Mouse (Mus musculus): ENCODE results near the gene Srgap3. TPM values are rescaled to one million over a fixed set of nuclear protein-coding genes. Genes with fewer than 3 reads are reported as not detected.

Gene Srgap3
- total RNA-seq, 2 experiments from 2014 or later = 0.81 to 1.0 TPM

- intact Hi-C loops (cut with DNase I) = no loop called here
- no peak for DNase-seq
Measured at GRCm38 (mm10) chr6:112823096-112823495, 124.0 kb downstream of the Srgap3 start.

- intact Hi-C loops (cut with DNase I) = no loop called here
- DNase-seq = no peak
Measured at GRCm38 (mm10) chr6:112820298-112820992, 126.6 kb downstream of the Srgap3 start.

DNA sequence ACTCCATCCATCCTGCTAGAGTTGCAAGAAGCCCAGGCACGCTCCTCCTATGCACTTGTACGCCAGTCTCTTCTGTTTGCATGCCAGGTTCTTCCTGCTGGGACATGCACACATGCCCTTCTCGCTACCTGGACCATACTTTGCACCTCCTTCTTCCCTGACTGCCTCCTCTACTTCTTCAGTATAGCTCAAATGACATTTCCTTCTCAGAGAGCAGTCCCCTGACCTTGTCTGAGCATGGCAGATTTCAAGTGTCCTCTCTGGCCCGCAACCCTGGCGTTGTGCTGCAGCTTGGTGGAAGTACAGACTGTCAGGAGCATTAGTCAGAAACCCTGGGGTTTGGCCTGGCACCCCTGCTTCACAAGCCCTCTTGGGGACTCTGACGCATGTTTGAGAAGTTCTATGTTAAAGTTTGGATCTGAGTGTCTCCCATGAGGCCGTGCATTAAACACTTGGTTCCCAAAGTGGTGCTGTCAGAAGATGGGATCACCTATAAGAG is 128.6 kb downstream of the Srgap3 start:
- no peak for DNase-seq
- intact Hi-C loops (cut with DNase I) = no loop called here

DNA sequence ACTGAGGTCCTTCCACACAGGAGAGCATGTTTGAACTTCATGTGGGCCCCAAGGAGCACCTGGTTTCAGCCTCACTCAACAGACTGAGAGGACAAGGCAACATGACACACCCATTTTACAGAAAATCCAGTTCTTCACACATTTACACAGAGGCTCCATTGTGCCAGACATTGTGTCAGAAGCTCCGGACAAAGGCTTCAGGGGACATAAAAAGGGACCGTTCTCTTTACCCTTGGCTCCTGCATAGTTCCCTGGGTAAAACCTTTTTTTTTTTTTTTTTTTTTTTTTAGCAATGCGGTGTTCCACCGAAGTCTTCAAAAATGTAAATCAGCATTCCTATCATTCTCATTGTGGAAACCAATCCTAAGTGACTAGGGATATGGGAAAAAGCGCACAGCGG is 131.5 kb downstream of the Srgap3 start:
- no peak for DNase-seq
- intact Hi-C loops (cut with DNase I) = no loop called here

DNA sequence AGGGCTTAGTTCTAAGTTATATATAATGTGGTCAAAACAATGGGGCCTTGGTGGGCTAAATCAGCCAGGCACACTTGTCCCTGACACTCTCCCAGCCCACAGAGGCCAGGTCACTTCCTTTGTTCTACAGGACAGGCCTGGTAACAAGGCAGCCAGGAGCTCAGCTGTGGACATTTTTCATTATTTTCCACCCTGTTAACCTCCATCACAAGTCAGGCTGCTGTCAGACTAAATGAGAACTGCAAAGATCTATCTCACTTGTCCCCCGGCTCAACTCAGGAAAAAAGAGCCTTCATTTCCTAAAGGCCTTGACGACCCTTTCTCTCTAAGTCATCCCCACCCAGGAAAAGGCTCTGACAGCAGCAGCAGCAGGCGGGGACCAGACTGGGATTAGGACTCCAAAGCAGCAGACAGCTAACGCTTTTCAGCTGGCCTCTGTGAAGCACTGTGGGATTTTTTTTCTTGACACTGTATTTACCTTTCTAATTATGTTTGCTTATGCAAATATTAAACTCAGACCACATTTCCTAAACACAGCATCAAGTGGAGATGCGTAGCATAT is 132.5 kb downstream of the Srgap3 start:
- DNase-seq = no peak
- intact Hi-C loops (cut with DNase I) = no loop called here

DNA sequence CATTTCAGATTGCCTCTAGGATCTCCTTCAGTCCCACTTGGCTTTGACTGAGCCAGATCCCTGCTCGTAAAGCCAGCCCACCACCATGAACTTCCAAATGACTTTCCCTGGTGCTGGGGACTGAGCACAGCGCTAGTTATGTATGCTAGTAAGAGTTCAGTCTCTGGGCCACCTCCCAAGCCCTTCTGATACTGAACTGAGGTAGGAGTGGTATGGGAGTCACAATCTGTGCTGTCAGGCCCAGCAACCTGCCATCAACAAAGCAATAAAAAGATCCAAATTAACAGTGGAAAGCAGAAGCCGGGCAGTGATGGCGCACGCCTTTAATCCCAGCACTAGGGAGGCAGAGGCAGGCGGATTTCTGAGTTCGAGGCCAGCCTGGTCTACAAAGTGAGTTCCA is 134.2 kb downstream of the Srgap3 start:
- intact Hi-C loops (cut with DNase I) = no loop called here
- no peak for DNase-seq

DNA sequence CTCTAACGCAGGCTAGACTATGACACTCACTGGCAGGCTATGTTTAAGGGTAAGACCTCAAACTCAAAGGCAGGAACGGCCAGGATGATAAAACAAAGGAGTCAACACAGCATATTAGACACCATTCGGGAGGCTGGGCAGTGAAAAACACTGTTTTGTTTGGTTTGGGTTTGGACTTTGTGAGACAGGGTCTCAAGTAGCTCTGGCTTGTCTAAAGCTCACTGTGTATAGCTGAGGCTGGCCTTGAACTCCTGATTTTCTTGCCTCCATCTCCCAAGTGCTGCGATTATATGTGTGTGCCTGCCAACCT is 136.6 kb downstream of the Srgap3 start:
- intact Hi-C loops (cut with DNase I) = no loop called here
- DNase-seq = no peak

DNA sequence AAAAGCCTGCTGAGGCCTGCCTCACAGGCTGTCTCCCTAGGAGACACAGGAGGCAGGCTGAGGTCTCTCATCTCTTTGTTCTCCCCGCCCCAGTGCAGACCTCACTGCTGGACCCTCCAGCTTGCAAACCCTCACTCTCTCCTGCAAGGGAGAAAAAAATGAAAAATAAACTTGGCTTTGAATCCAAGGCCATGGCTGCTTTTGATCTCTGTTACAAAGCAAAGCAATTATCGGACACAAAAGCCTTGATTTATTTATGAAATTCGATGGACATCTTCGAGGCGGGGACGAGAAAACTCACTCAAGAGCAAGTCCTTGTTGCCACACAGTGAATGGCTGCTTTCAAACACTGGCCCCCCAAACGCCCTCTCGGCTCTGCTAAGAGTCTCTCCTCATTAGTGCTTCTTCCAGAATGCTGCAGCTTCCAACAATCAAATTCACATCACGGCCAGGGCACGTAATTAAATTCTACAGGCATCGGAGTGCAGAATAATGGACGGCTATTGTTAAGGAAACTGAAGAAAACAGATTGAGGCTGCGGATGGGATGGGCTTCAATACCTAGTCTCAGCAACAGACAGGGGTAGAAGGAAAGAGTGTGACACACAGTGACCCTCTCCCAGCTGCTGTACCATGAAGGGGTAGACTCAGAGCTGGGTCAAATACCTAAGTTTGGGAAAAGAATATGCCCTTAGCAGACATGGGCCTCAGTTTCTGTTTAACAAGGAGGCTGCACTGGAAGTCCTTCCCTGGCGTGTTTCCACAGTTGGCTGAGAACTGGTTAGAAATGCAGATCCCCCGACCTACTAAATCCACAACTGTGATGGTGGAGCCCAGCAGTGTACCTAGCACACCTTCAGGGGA is 137.2 kb downstream of the Srgap3 start:
- no peak for DNase-seq
- intact Hi-C loops (cut with DNase I) = no loop called here

DNA sequence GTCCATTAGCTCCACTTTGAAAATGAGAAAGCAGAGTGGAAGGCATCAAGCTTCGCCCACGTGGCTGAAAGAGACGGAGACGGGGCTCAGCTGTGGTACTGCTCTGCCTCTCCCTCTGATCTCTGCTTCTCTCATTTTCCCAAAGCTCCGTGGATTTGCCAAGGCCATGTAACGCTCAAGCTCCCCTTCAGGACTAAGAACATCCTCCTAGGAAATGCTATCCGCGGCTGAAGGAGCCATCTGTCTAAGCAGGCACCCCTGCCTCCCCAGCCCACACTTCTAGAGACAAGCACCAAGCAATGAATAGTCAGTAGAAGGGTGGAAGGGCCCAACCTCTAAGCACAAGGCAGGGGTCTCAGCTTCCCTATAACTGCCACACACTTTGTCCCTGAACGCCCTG is 138.3 kb downstream of the Srgap3 start:
- intact Hi-C loops (cut with DNase I) = no loop called here
- no peak for DNase-seq

DNA sequence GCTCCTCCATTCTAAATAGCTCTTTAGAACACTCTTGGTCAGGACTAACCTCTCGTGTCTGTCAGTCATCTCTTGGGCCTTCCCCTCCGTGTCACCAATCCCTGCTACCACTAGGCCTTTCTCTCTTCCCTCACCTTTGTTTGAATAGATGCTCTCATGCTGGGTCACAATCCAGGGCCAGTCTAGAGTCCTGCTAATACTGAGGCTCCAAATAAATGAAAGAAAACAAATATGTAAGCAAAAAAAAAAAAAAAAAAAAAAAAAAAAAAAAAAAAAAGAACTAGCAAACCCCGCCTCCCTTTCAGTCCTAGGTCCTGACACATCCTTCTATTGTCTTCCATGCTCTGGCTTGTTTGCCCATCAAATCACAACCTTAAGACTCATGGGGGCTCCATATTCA is 145.1 kb downstream of the Srgap3 start:
- DNase-seq = no peak
- intact Hi-C loops (cut with DNase I) = no loop called here

DNA sequence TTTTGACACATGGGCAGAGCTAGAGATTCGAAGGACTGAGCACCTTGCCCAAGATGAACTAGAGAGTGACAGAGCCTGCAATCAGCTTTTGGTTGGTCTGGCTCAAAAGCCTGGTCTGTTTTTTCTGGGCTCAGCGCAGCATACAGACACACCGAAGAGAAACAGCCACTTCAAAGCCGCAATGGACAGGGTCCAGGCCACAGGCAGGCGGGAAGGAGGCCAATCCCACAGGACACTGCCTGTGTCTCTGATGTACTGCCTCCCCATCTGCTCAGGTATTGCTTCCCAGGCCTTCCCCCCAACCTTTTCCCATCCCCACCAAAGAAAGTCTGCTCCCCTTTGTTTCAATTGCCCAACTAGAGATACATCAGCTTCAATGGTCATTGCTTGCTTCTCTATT is 148.7 kb downstream of the Srgap3 start:
- intact Hi-C loops (cut with DNase I) = no loop called here
- DNase-seq = no peak

DNA sequence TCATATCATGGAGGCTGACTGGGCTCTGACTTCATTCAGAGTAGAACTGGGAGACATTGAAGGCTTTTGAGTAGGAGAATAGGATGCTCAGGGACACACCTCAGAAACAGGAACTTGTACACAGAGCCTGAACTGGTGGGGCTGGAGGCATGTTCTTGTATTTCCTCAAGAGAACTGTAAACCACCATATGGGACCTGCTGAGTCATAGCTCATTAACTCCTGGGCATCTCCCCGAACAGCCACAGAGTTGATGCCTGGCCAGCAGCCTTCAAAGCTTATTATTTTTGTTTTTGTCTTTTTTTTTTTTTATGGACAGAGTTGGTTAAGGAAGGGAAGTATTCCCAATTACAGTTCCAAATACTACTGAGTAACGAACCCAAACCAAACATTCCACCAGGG is 150.5 kb downstream of the Srgap3 start:
- DNase-seq = no peak
- intact Hi-C loops (cut with DNase I) = no loop called here

GRCm38 (mm10) chr6:112793887-112794286 is 153.2 kb downstream of the Srgap3 start:
- intact Hi-C loops (cut with DNase I) = no loop called here
- DNase-seq = no peak

DNA sequence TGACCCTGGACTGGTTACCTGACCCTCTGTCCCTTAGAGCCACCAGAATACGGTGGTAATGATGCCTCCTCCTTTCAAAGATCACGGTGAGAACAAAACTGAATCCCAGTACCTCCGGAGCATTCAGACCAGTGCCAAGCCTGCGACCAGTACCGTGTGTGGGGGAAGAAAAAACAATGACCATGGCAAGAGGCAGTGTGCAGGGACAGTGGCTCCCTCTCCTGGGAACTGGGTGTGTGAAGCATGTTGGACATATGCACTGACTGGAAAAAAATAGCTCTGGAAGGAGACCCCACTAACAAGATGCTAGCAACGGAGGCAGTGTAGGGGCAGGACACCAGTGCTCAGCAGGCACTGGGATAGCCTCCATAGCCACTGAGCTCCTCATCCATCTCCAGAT is 157.2 kb downstream of the Srgap3 start:
- DNase-seq = no peak
- intact Hi-C loops (cut with DNase I) = loop anchor here (10.0 kb wide), 2 partner anchors 295 to 585 kb away; no protein-coding TSS in a partner anchor

DNA sequence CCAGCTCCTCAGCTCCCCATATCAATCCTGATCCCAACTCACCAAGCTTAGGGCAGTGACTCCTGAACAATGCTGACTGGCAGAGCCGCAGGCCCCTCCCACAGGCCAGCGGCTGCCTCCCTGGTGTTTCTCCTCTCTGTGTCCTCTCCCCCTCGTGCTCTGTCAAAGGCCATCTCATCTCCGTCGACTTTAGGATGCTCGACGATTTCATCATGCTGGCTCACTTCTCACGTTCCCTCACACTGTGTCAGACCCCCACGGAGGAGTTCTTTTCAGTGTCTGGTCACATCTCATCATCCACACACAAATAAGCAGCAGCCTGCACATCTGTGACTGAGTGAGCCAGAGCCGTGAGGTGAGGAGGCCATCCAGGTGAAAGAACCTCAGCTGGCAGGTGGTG is 158.4 kb downstream of the Srgap3 start:
- intact Hi-C loops (cut with DNase I) = loop anchor here (10.0 kb wide), 2 partner anchors 294 to 584 kb away; no protein-coding TSS in a partner anchor

DNA sequence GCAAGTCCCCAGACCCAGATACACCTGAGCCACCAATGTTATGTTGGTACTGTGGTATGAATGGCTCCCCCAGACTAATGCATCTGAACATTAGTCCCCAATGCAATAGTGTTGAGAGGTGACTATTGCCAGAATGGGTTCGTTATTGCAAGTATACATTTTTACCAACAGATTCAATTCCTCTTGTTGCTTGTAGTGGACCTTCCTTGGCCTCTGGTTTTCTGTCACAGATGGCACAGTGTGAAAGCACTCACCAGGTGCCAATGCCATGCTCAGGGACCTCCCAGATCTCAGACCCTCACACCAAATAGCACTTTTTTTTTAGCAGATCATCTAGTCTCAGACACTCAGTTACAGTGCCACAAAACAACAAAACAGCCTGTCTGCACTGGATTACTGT is 158.9 kb downstream of the Srgap3 start:
- intact Hi-C loops (cut with DNase I) = loop anchor here (10.0 kb wide), 2 partner anchors 293 to 583 kb away; no protein-coding TSS in a partner anchor
- DNase-seq = no peak

More for the DNA sequence above, 158.4 kb downstream of the Srgap3 start:
- DNase-seq = no peak

DNA sequence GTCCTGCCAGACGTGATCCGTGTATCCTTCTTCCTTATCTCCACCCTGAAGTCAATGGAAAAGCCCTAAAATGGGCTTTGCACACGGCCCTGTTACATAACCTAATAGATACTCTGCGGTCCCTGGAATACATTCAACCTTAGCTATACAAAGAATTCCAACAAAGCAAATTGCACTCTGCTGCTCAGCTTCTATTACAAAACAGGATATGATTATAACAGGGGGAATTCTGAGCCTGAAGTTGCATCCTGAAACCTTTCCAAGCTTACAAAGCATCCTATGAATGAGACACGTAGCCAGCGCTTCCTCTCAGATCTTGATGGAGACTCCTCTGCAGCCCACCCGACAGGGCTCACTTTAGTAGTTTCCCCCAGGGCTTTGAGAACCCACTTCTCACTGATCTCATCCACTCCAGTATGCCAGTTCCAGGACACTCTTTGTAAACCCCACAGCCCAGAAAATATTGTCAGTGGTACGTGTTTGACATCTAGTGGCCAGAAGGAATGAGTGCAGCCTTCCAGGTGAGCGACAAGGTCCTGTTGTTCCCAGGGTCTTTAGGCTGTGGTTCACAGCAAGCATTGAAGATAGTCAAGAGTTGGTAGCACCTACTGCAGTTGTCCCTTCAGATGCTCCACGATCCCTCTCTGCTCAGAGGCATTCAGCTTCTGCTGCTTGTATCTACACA is 165.5 kb downstream of the Srgap3 start:
- no peak for DNase-seq
- intact Hi-C loops (cut with DNase I) = loop anchor here (1.0 to 10.0 kb wide), 5 partner anchors 63 to 577 kb away; no protein-coding TSS in a partner anchor

- intact Hi-C loops (cut with DNase I) = no loop called here
- no peak for DNase-seq
Measured at GRCm38 (mm10) chr6:112778211-112778610, 168.9 kb downstream of the Srgap3 start.

- intact Hi-C loops (cut with DNase I) = no loop called here
- DNase-seq = no peak
Measured at GRCm38 (mm10) chr6:112776718-112777117, 170.3 kb downstream of the Srgap3 start.

DNA sequence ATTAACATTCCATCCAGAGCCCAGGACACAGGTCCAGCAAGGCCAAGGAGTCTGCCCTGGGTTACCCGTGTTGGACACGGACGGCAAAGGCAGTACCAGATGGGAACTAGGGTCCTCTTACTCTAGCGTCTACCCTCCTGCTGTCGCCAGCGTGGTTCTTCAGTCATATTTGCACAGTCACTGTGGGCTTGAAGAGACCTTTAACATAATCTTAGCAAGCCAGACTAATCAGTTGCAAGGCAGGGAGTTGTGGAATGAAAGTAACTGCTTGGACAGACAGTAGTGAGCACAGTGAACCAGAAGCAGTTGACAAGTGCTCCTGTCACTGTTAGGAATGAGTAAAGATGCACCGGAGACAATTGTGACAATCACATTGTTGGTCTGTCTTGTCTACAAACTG is 173.3 kb downstream of the Srgap3 start:
- intact Hi-C loops (cut with DNase I) = no loop called here
- DNase-seq = no peak

DNA sequence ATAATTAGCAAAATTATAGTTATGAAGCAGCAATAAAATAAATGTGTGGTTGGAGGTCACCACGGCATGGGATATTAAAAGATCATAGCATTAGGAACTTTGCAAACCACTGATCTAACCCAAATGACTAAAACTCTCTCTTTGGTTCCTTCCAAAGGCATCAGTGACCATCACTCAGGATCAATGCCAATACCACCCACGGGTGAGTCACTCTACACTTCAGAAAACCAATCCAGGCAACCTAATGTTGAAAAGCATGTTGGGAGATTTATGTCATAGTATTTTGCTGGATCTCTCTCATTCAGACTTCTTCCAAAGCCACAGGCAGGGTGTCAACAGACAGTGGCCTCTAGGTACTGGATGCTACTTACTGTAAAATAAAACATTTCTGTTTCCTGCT is 176.1 kb downstream of the Srgap3 start:
- no peak for DNase-seq
- intact Hi-C loops (cut with DNase I) = no loop called here
